Mouse (Mus musculus) stomach, embryonic 15.5 days (tissue): ENCODE measurements around the gene Hist1h1d. TPM values are rescaled to one million over a fixed set of nuclear protein-coding genes. Genes with fewer than 3 reads are reported as not detected.
A peak's percentile ranks its signal among the peaks of the same experiment; 100 is the strongest.
"Not testable (repeated sequence)": the region's sequence is repeated elsewhere in the genome, so short reads cannot be mapped to it uniquely, and the experiment has no call there.

ENCODE experiments used
- ATAC-seq: fragments of 200-750 bp; cut with Nextera tagmentation; 2 replicates; pipeline ENCODE4 v1.8.0; 2017; ENCODE audit warnings: low read depth, moderate number of reproducible peaks, moderate TSS enrichment; ENCODE audit not compliant: insufficient read depth, low FRiP score
- H3K27ac ChIP-seq: fragments of 300-500 bp; sonication (generic); 2 replicates; pipeline ENCODE4 v1.5.1; 2015; ENCODE audit warnings: mild to moderate bottlenecking, inconsistent platforms
- H3K27me3 ChIP-seq: fragments of 300-500 bp; sonication (generic); replicated peaks from 2 replicates; pipeline ENCODE4 v1.6.1; 2015; ENCODE audit warnings: inconsistent platforms
- H3K36me3 ChIP-seq: fragments of 300-500 bp; sonication (generic); 2 replicates; pipeline ENCODE4 v1.6.1; 2015; ENCODE audit warnings: inconsistent platforms
- H3K4me1 ChIP-seq: fragments of 300-500 bp; sonication (generic); 2 replicates; pipeline ENCODE4 v1.6.1; 2015; ENCODE audit warnings: inconsistent platforms
- H3K4me2 ChIP-seq: fragments of 300-500 bp; sonication (generic); 2 replicates; pipeline ENCODE4 v1.6.1; 2015; ENCODE audit warnings: mild to moderate bottlenecking, inconsistent platforms
- H3K4me3 ChIP-seq: fragments of 300-500 bp; sonication (generic); replicated peaks from 2 replicates; pipeline ENCODE4 v1.5.1; 2015; ENCODE audit warnings: inconsistent platforms
- H3K9ac ChIP-seq: fragments of 300-500 bp; sonication (generic); 2 replicates; pipeline ENCODE4 v1.6.1; 2015; ENCODE audit warnings: inconsistent platforms
- H3K9me3 ChIP-seq: fragments of 300-500 bp; sonication (generic); 2 replicates; pipeline ENCODE4 v1.6.1; 2016; ENCODE audit warnings: inconsistent platforms
- WGBS: fragments of 180-500 bp; shearing (Covaris S2); methylation state at CpG from one replicate; pipeline ENCODE4 v1.1.7; 2015; 5-methylcytosine and 5-hydroxymethylcytosine counted together
- polyA plus RNA-seq: library from polyadenylated mRNA; unstranded; fragments of >200 nt; fragmentation: Nextera tagmentation; extraction: Ambion mirVana; gene quantifications from 2 replicates; pipeline ENCODE4 v1.2.1, GENCODE M21; 2015

Gene Hist1h1d
- polyA plus RNA-seq, 1 experiment from 2014 or later: 0.98 TPM

DNA sequence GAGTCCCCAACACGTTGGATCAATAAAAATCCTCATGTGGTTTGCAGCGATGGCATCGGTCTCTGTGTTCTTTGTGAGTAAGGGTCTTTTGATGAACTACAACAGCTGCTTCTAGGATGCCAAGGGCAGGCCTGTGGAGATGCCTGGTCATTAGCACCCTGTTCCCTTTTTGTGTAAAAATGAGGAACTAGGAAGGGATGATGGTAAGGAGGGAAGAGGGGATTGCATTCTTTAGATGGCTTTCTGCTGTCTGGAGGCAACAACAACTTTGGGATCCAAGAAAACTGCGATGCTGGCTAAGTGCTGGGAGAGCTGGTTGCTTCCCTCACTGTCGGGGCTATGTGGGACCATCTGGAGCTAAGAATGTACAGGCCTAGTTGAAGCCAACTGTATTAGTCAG is 14.8 kb upstream of the Hist1h1d start:
- Histone ChIP-seq H3K4me3 (no peak overlapping the region), H3K9ac (no peak overlapping the region), H3K27me3 (no peaks in the 10 kb centered on the region), H3K9me3 (no peaks in the 10 kb centered on the region), H3K4me2 (no peak overlapping the region), H3K36me3 (no peaks in the 10 kb centered on the region), H3K27ac (no peak overlapping the region), H3K4me1 (peaks cover 7% of the 10 kb centered on the region; the same call in 1 of the 2 replicates)
- ATAC-seq: no peak
- 64% methylated on average over 5 of the region's 5 CpGs for WGBS

DNA sequence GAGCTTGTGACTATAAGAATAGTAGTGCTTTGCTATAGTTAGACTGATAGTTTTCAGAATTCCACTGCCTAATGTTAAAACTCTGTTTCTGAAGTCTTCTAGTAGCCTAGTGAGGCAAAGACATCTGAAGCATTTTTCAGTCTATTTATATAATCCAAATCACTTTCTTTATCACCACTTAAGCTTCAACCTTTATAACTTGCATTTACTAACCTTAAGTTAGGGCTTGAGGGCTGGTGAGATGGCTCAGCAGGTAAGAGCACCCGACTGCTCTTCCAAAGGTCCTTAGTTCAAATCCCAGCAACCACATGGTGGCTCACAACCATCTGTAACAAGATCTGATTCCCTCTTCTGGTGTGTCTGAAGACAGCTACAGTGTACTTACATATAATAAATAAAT is 13.2 kb upstream of the Hist1h1d start:
- not testable (repeated sequence) for ATAC-seq, H3K27ac ChIP-seq, H3K36me3 ChIP-seq, H3K4me3 ChIP-seq, H3K4me2 ChIP-seq, H3K27me3 ChIP-seq, H3K9me3 ChIP-seq, H3K4me1 ChIP-seq, H3K9ac ChIP-seq
- 57% methylated on average over 1 of the region's 1 CpGs for WGBS

DNA sequence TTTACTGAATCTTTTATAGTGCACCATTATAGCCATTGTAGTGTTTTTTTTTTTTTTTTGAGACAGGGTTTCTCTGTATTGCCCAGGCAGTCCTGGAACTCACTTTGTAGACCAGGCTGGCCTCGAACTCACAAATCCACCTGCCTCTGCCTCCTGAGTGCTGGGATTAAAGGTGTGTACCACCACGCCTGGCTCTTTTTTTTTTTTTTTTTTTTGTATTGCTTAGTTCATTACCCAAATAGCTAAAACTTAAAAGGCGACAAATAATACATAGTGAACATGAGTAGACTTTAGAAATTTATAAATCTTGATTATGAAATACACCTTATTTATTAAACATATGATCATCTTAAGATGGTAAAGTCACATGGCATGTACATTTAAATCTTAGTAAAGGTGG is 11.6 kb upstream of the Hist1h1d start:
- WGBS: 86% methylated on average over 3 of the region's 3 CpGs
- H3K9ac ChIP-seq: no peak overlapping the region
- H3K4me3 ChIP-seq: no peak overlapping the region
- no peaks in the 10 kb centered on the region for H3K36me3 ChIP-seq
- no peak for ATAC-seq
- no peak overlapping the region for H3K4me2 ChIP-seq
- no peak overlapping the region for H3K27ac ChIP-seq
- no peaks in the 10 kb centered on the region for H3K9me3 ChIP-seq
- peaks cover 5% of the 10 kb centered on the region; the same call in 1 of the 2 replicates for H3K4me1 ChIP-seq
- no peaks in the 10 kb centered on the region for H3K27me3 ChIP-seq

DNA sequence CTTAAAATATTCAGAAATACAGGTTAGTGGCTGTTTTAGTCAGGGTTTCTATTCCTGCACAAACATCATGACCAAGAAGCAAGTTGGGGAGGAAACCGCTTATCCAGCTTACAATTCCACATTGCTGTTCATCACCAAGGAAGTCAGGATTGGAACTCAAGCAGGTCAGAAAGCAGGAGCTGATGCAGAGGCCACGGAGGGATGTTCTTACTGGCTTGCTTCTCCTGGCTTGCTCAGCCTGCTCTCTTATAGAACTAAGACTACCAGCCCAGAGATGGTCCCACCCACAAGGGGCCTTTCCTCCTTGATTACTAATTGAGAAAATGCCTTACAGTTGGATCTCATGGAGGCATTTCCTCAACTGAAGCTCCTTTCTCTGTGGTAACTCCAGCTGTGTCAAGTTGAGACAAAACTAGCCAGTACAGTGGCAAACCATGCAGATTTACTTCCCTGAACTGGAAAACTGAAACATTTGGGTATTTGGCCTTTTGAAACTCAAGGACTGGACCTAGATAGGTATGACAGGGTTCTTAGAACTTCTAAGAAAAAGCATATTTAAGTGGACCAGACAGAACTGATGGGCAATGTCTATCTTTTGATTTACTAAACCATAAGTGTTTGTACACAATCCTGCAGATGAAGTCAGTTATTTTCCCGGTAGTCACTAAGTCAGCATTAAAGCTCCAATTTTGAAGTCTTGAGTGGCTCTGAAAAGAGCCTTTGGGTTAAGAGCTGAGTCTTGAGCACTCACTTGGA is 10.7 kb upstream of the Hist1h1d start:
- not testable (repeated sequence) for H3K9me3 ChIP-seq, H3K36me3 ChIP-seq, H3K4me1 ChIP-seq, ATAC-seq, H3K27me3 ChIP-seq
- H3K4me3 ChIP-seq: peak overlapping the region; percentile 50
- H3K27ac ChIP-seq: peak overlapping the region; percentile 90
- H3K4me2 ChIP-seq: peak overlapping the region; percentile 65
- WGBS: 12% methylated on average over 3 of the region's 3 CpGs
- H3K9ac ChIP-seq: peak overlapping the region; percentile 41; the same call in 1 of the 2 replicates

DNA sequence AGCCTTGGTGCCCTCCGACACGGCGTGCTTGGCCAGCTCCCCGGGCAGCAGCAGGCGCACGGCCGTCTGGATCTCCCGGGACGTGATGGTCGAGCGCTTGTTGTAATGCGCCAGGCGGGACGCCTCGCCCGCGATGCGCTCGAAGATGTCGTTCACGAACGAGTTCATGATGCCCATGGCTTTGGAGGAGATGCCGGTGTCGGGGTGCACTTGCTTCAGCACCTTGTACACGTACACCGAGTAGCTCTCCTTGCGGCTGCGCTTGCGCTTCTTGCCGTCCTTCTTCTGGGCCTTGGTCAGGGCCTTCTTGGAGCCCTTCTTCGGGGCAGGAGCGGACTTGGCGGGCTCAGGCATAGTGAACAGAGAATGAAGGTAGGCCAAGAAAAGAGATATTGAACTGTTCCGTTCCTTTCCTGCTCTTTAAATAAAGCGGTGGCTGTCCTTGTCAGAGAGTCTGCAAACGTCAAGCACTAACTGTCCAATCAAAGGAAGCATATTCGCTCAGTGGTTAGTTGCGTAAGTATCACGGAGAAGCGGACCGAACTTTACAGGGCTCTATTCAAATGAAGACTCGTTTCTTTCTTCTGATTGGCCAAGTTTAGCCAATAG is 10.0 kb upstream of the Hist1h1d start, which contains the start of gene Hist1h2bh:
Hist1h2bh (minus strand) TSS at position 394 of the 609 bp plus-strand sequence.
- not testable (repeated sequence) for H3K4me1 ChIP-seq, H3K36me3 ChIP-seq, H3K27me3 ChIP-seq, H3K9me3 ChIP-seq
- under 1% methylated on average over 35 of the region's 42 CpGs for WGBS
- H3K27ac ChIP-seq: peak within 1 kb of the TSS; percentile 95
- H3K4me2 ChIP-seq: peak within 1 kb of the TSS; percentile 65
- peak; percentile 95 for ATAC-seq
- H3K4me3 ChIP-seq: peak within 1 kb of the TSS; percentile 50
- peak within 1 kb of the TSS; percentile 41; the same call in 1 of the 2 replicates for H3K9ac ChIP-seq

DNA sequence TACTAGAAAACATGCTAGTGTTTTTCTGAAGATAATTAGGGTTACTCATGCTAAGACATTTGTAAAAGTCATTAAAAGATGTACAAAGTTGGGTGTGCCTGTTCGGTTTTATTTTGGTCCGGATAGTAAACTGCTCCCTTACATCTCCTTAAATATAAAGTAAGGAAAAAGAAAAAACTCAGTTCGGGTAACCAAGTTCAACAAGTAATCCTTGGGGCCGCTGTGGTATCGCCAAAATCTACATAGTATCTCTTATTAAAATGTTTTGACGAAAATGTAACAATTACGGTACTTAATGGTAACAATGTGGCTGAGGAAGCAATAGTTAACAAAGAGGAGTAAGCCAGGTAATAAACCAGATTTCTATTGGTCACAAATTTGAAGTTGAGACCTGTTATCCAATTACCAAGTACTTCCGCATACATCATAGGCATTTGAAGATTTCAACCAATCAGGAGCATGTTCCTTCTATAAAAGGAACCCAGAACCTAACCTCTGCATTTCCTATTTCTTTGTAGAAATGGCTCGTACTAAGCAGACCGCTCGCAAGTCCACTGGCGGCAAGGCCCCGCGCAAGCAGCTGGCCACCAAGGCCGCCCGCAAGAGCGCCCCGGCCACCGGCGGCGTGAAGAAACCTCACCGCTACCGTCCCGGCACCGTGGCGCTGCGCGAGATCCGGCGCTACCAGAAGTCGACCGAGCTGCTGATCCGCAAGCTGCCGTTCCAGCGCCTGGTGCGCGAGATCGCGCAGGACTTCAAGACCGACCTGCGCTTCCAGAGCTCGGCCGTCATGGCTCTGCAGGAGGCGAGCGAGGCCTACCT is 8.9 kb upstream of the Hist1h1d start, which contains the start of gene Hist1h3f:
Hist1h3f (plus strand) TSS at position 88 of the 822 bp plus-strand sequence.
- 0% methylated on average over 29 of the region's 45 CpGs for WGBS

DNA sequence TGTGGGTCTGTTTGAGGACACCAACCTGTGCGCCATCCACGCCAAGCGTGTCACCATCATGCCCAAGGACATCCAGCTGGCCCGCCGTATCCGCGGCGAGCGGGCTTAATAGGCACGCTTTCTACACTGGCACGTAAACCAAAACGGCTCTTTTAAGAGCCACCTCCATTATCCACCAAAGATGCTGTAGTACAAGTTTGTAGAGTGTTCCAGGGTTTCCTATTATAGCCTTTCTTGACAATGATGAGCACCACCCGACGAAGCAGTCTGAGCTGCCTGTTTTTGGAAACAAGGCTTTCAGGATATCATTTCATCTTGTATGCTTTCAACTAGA is 8.3 kb upstream of the Hist1h1d start:
- WGBS: 0% methylated on average over 13 of the region's 14 CpGs
- not testable (repeated sequence) for H3K36me3 ChIP-seq, H3K9ac ChIP-seq, H3K27me3 ChIP-seq, H3K4me1 ChIP-seq, H3K9me3 ChIP-seq
- Histone ChIP-seq H3K4me3 (peak overlapping the region; percentile 47), H3K4me2 (peak overlapping the region; percentile 59), H3K27ac (peak overlapping the region; percentile 95)
- ATAC-seq: 0 out of 2 replicates have a peak, but pooled peaks have one; percentile 0

More for the DNA sequence above, 8.9 kb upstream of the Hist1h1d start, which contains the start of gene Hist1h3f:
- Histone ChIP-seq H3K9ac (peak within 1 kb of the TSS; percentile 41; the same call in 1 of the 2 replicates), H3K36me3 (no peaks in the 10 kb centered on the region), H3K27me3 (no peaks in the 10 kb centered on the region), H3K4me1 (no peaks in the 10 kb centered on the region), H3K4me3 (peak within 1 kb of the TSS; percentile 50), H3K4me2 (peak within 1 kb of the TSS; percentile 65), H3K9me3 (no peaks in the 10 kb centered on the region), H3K27ac (peak within 1 kb of the TSS; percentile 95)
- ATAC-seq: peak; percentile 88

DNA sequence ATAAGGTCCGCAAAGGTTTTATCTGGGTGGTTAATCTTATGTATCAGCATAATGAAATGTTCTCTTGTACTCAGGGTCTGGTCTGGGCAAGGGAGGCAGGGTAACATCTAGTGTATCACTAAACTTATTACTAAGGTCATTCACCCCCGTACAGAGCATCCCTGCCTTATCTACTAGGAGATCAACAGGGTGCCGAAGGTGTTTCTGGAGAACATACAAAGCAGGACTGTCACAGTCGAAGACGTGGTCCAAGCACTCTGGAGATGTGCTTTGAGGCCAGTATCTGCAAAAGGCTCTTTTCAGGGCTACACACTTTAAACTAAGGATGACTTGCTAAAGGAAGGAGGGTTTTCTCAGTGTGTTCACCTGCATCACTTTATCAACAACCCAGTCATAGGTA is 6.4 kb upstream of the Hist1h1d start:
- Histone ChIP-seq H3K4me3 (no peak overlapping the region), H3K9ac (no peak overlapping the region), H3K36me3 (no peaks in the 10 kb centered on the region), H3K4me2 (no peak overlapping the region), H3K4me1 (peaks cover 5% of the 10 kb centered on the region), H3K27me3 (no peaks in the 10 kb centered on the region), H3K27ac (no peak overlapping the region), H3K9me3 (no peaks in the 10 kb centered on the region)
- no peak for ATAC-seq
- 63% methylated on average over 5 of the region's 5 CpGs for WGBS

DNA sequence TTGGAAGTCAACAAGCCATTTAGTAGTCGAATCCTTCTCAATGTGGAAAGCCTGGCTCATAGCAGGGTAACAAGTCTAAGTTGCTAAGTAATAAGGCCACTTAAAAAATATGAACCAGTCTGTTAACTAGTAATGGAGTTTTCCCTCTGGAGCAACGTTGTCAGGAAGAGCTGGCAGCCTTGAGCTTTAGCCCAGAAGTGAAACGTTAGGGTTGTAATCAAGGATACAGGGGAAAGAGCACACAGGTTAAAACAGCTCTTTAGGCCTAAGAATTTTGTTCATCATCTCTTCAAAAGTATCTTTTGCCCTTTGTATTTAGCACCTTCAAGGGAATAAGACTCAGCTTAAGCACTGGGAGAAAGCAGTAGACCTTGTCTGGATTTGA is 2.3 kb upstream of the Hist1h1d start:
- Histone ChIP-seq H3K9ac (peak overlapping the region; percentile 10; the same call in 1 of the 2 replicates), H3K27ac (peak overlapping the region; percentile 93), H3K9me3 (no peaks in the 10 kb centered on the region), H3K4me3 (peak overlapping the region; percentile 48), H3K27me3 (no peaks in the 10 kb centered on the region), H3K36me3 (no peaks in the 10 kb centered on the region), H3K4me1 (peaks cover 12% of the 10 kb centered on the region), H3K4me2 (peak overlapping the region; percentile 42)
- no peak for ATAC-seq
- WGBS: 5% methylated on average over 3 of the region's 3 CpGs

DNA sequence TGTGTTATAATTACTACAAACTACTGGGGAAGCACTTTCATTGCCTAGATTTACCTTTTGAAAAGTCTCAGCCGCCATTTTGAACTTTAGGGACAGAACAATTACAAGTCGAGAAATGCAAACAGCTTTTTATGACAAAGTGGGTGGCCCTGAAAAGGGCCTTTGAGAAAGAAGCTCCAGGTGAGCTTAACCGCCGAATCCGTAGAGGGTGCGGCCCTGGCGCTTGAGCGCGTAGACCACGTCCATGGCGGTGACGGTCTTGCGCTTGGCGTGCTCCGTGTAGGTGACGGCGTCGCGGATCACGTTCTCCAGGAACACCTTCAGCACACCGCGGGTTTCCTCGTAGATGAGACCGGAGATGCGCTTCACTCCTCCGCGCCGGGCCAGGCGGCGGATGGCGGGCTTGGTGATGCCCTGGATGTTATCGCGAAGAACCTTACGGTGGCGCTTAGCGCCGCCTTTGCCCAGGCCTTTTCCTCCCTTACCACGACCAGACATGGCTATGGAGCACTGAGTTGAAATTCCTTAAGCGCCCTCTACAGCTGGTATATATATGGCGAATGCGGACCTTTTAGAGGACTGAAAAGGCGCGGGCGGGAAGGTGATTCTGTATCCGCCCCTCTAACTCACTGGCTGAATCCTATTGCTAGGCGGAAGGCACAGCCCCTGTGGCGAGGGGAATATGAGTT is 1.8 kb upstream of the Hist1h1d start, which contains the start of gene Hist1h4f:
Hist1h4f (minus strand) TSS at position 503 of the 689 bp plus-strand sequence.
- H3K36me3 ChIP-seq, H3K9me3 ChIP-seq, H3K27me3 ChIP-seq: not testable (repeated sequence)
- Histone ChIP-seq H3K4me2 (peak within 1 kb of the TSS; percentile 42), H3K9ac (peak within 1 kb of the TSS; percentile 10; the same call in 1 of the 2 replicates), H3K27ac (peak within 1 kb of the TSS; percentile 93), H3K4me3 (peak within 1 kb of the TSS; percentile 48), H3K4me1 (peaks cover 12% of the 10 kb centered on the region)
- ATAC-seq: peak; percentile 86
- WGBS: under 1% methylated on average over 47 of the region's 47 CpGs
